Mouse (Mus musculus): ENCODE measurements around the gene Wrap53. TPM values are rescaled to one million over a fixed set of nuclear protein-coding genes. Genes with fewer than 3 reads are reported as not detected.

Wrap53 gene
- total and polyA plus RNA-seq, 3 experiments: 18.5 to 24.5 TPM; not detected in 1

GRCm38 (mm10) chr11:69613553-69614256 is 33.6 kb upstream of the Wrap53 start:
- H3K4me3 ChIP-seq (ENCODE audit: control insufficient read depth in 1 of 2, insufficient read depth in 1 of 2, low read depth in 2 of 2, low read length in 2 of 2): peak overlapping the region; percentile 45 to 77
- H3K9me3 ChIP-seq (replicated peaks; ENCODE audit: insufficient read depth, low read length): no peaks in the 10 kb centered on the region
- peaks cover 0 to 14% of the 10 kb centered on the region in 2 experiments; a peak in 2 of 4 replicates for H3K36me3 ChIP-seq (ENCODE audit: control insufficient read depth in 1 of 2, insufficient read depth in 2 of 2, low read length in 2 of 2)
- peak; percentile 59; the same call in 1 of the 2 replicates for TF ChIP-seq HCFC1 (IDR thresholded peaks at IDR 0.05; ENCODE audit: low read depth, low read length)
- peak; percentile 88 for TF ChIP-seq ZC3H11A (IDR thresholded peaks at IDR 0.05; ENCODE audit: low read depth, low read length)
- TF ChIP-seq ZNF384 (IDR thresholded peaks at IDR 0.05; ENCODE audit: low read depth, low read length): peak; percentile 95
- TF ChIP-seq MYB (IDR thresholded peaks at IDR 0.05; ENCODE audit: low read depth, low read length): no peak
- no peak for TF ChIP-seq ZMIZ1 (IDR thresholded peaks at IDR 0.05; ENCODE audit: low read depth, low read length)
- no peak for TF ChIP-seq UBTF (IDR thresholded peaks at IDR 0.05; ENCODE audit: borderline replicate concordance, insufficient read depth, low read depth, low read length)
- peak; percentile 82 for TF ChIP-seq SMC3 (IDR thresholded peaks at IDR 0.05; ENCODE audit: low read depth, low read length)
- TF ChIP-seq TAL1 (IDR thresholded peaks at IDR 0.05; ENCODE audit: low read length): no peak
- no peak for TF ChIP-seq EP300 (IDR thresholded peaks at IDR 0.05; ENCODE audit: low read depth in 1 of 2, low read length in 2 of 2)
- no peak for TF ChIP-seq USF1 (IDR thresholded peaks at IDR 0.05; ENCODE audit: low read depth, low read length)
- no peak for TF ChIP-seq POLR2AphosphoS5 (IDR thresholded peaks at IDR 0.05; ENCODE audit: borderline replicate concordance, low read depth, low read length)
- TF ChIP-seq CTCF (IDR thresholded peaks at IDR 0.05 in 2 of 3, conservative IDR thresholded peaks at IDR 0.05 in 1 of 3; ENCODE audit: control insufficient read depth in 1 of 3, insufficient read depth in 1 of 3, low read depth in 2 of 3, low read length in 3 of 3, poor library complexity in 1 of 3, severe bottlenecking in 1 of 3): peak; percentile 66 to 92 (median 81)
- TF ChIP-seq NRF1 (IDR thresholded peaks at IDR 0.05; ENCODE audit: insufficient read depth, low read depth, low read length, poor library complexity, severe bottlenecking): no peak
- no peak for TF ChIP-seq ETS1 (IDR thresholded peaks at IDR 0.05; ENCODE audit: low read depth, low read length)
- TF ChIP-seq GATA1 (IDR thresholded peaks at IDR 0.05; ENCODE audit: low read depth, low read length): no peak; the same call in 1 of the 2 replicates
- peak; percentile 21; the same call in 1 of the 2 replicates for TF ChIP-seq SIN3A (IDR thresholded peaks at IDR 0.05; ENCODE audit: low read length)
- no peak for TF ChIP-seq MAX (IDR thresholded peaks at IDR 0.05; ENCODE audit: low read length)
- TF ChIP-seq RAD21 (IDR thresholded peaks at IDR 0.05; ENCODE audit: low read depth, low read length): peak; percentile 82
- no peak for TF ChIP-seq ELF1 (IDR thresholded peaks at IDR 0.05; ENCODE audit: low read depth, low read length)
- H3K9ac ChIP-seq (ENCODE audit: control insufficient read depth, low read depth, low read length, poor library complexity, severe bottlenecking): peak overlapping the region; percentile 58
- peaks cover 14 to 19% of the 10 kb centered on the region in 2 experiments for H3K4me1 ChIP-seq (ENCODE audit: control insufficient read depth in 1 of 2, insufficient read depth in 2 of 2, low read length in 2 of 2)
- H3K27ac ChIP-seq (ENCODE audit: control insufficient read depth, low read depth, low read length): no peak overlapping the region
- peaks cover 1 to 3% of the 10 kb centered on the region in 2 experiments; a peak in 1 of 4 replicates for H3K27me3 ChIP-seq (ENCODE audit: control insufficient read depth in 1 of 2, insufficient read depth in 2 of 2, low read length in 2 of 2)
- H3K79me2 ChIP-seq (ENCODE audit: control insufficient read depth, insufficient read depth, low read length, poor library complexity): no peaks in the 10 kb centered on the region
- DNase-seq (ENCODE audit: low read depth, low spot score): peak; percentile 83

- TF ChIP-seq TBP (IDR thresholded peaks at IDR 0.05; ENCODE audit: low read depth, low read length): no peak
- TF ChIP-seq CHD1 (IDR thresholded peaks at IDR 0.05; ENCODE audit: low read depth, low read length): no peak
- no peak for TF ChIP-seq CHD2 (IDR thresholded peaks at IDR 0.05; ENCODE audit: low read length)
- no peak for TF ChIP-seq MXI1 (IDR thresholded peaks at IDR 0.05; ENCODE audit: low read depth, low read length)
- TF ChIP-seq SIN3A (IDR thresholded peaks at IDR 0.05; ENCODE audit: low read length): no peak
- TF ChIP-seq ZNF384 (IDR thresholded peaks at IDR 0.05; ENCODE audit: low read depth, low read length): no peak
- TF ChIP-seq UBTF (IDR thresholded peaks at IDR 0.05; ENCODE audit: borderline replicate concordance, insufficient read depth, low read depth, low read length): no peak
- no peak for TF ChIP-seq USF2 (IDR thresholded peaks at IDR 0.05; ENCODE audit: borderline replicate concordance in 1 of 2, insufficient read depth in 1 of 2, low read depth in 1 of 2, low read length in 2 of 2)
- TF ChIP-seq POLR2AphosphoS5 (IDR thresholded peaks at IDR 0.05; ENCODE audit: borderline replicate concordance, low read depth, low read length): no peak
- TF ChIP-seq HCFC1 (IDR thresholded peaks at IDR 0.05; ENCODE audit: low read depth, low read length): no peak
- TF ChIP-seq MYC (IDR thresholded peaks at IDR 0.05; ENCODE audit: low read depth, low read length): no peak
- no peaks in the 10 kb centered on the region for H3K79me2 ChIP-seq (ENCODE audit: control insufficient read depth, insufficient read depth, low read length, poor library complexity)
- no peak for DNase-seq (ENCODE audit: low read depth, low spot score)
- peaks cover 24 to 39% of the 10 kb centered on the region in 2 experiments for H3K4me1 ChIP-seq (ENCODE audit: control insufficient read depth in 1 of 2, insufficient read depth in 2 of 2, low read length in 2 of 2)
- no peak overlapping the region for H3K9ac ChIP-seq (ENCODE audit: control insufficient read depth, low read depth, low read length, poor library complexity, severe bottlenecking)
- H3K27me3 ChIP-seq (ENCODE audit: control insufficient read depth in 1 of 2, insufficient read depth in 2 of 2, low read length in 2 of 2): peaks cover 0 to 3% of the 10 kb centered on the region in 2 experiments; a peak in 1 of 4 replicates
- peaks cover 0 to 24% of the 10 kb centered on the region in 2 experiments; a peak in 2 of 4 replicates for H3K36me3 ChIP-seq (ENCODE audit: control insufficient read depth in 1 of 2, insufficient read depth in 2 of 2, low read length in 2 of 2)
- H3K4me3 ChIP-seq (ENCODE audit: control insufficient read depth in 1 of 2, insufficient read depth in 1 of 2, low read depth in 2 of 2, low read length in 2 of 2): no peak overlapping the region
- no peaks in the 10 kb centered on the region for H3K9me3 ChIP-seq (replicated peaks; ENCODE audit: insufficient read depth, low read length)
- H3K27ac ChIP-seq (ENCODE audit: control insufficient read depth, low read depth, low read length): no peak overlapping the region
Measured at GRCm38 (mm10) chr11:69610899-69611298, 30.8 kb upstream of the Wrap53 start.

Data from MEL (cell line).